Mouse (Mus musculus) limb, embryonic 11.5 days (tissue): ENCODE measurements around the gene Polr3c. TPM values are rescaled to one million over a fixed set of nuclear protein-coding genes. Genes with fewer than 3 reads are reported as not detected.

Experiments used
- ATAC-seq: fragments of 200-750 bp; cut with Nextera tagmentation; 2 replicates; pipeline ENCODE4 v1.8.0; 2017; ENCODE audit warnings: low read depth; ENCODE audit not compliant: insufficient number of reproducible peaks, low FRiP score, low TSS enrichment
- DNase-seq: peaks from one replicate; pipeline ENCODE4 v3.0.0-alpha.2; 2015; ENCODE audit warnings: low spot score
- H3K27ac ChIP-seq: fragments of 300-500 bp; sonication (generic); replicated peaks from 2 replicates; pipeline ENCODE4 v1.5.1; 2014; ENCODE audit warnings: low read depth, mild to moderate bottlenecking, low read length
- H3K27me3 ChIP-seq: fragments of 300-500 bp; sonication (generic); 2 replicates; pipeline ENCODE4 v1.6.1; 2014; ENCODE audit warnings: mild to moderate bottlenecking, low read length, mixed read lengths; ENCODE audit not compliant: control insufficient read depth, insufficient read depth
- H3K36me3 ChIP-seq: fragments of 300-500 bp; sonication (generic); 2 replicates; pipeline ENCODE4 v1.6.1; 2014; ENCODE audit warnings: mild to moderate bottlenecking, low read length, moderate library complexity, mixed read lengths; ENCODE audit not compliant: control insufficient read depth, insufficient read depth
- H3K4me1 ChIP-seq: fragments of 300-500 bp; sonication (generic); 2 replicates; pipeline ENCODE4 v1.6.1; 2014; ENCODE audit warnings: low read length, mixed read lengths; ENCODE audit not compliant: control insufficient read depth, insufficient read depth
- H3K4me2 ChIP-seq: fragments of 300-500 bp; sonication (generic); 2 replicates; pipeline ENCODE4 v1.6.1; 2014; ENCODE audit warnings: low read depth, mild to moderate bottlenecking, moderate library complexity; ENCODE audit not compliant: severe bottlenecking
- H3K4me3 ChIP-seq: fragments of 300-500 bp; sonication (generic); 2 replicates; pipeline ENCODE4 v1.5.1; 2014; ENCODE audit warnings: low read depth, low read length
- H3K9ac ChIP-seq: fragments of 300-500 bp; sonication (generic); 2 replicates; pipeline ENCODE4 v1.6.1; 2014; ENCODE audit warnings: mild to moderate bottlenecking, low read length
- H3K9me3 ChIP-seq: fragments of 300-500 bp; sonication (generic); 2 replicates; pipeline ENCODE4 v1.6.1; 2016; ENCODE audit warnings: low read length; ENCODE audit not compliant: control insufficient read depth
- WGBS: fragments of 180-500 bp; shearing (Covaris S2); extraction: QIAGEN DNeasy Blood & Tissue Kit; methylation state at CpG from one replicate; pipeline ENCODE4 v1.1.7; 2014; 5-methylcytosine and 5-hydroxymethylcytosine counted together
- polyA plus RNA-seq: library from polyadenylated mRNA; unstranded; fragments of >200 nt; fragmentation: Nextera tagmentation; extraction: Ambion mirVana; gene quantifications from 2 replicates; pipeline ENCODE4 v1.2.1, GENCODE M21; 2014

Gene Polr3c
- polyA plus RNA-seq, 1 experiment from 2014 or later = 38.1 TPM

- no peak for ATAC-seq
- no peak overlapping the region for H3K27ac ChIP-seq
- H3K9ac ChIP-seq = no peak overlapping the region
- H3K27me3 ChIP-seq = no peaks in the 10 kb centered on the region
- H3K9me3 ChIP-seq = no peaks in the 10 kb centered on the region
- peaks cover 12% of the 10 kb centered on the region for H3K36me3 ChIP-seq
- no peak overlapping the region for H3K4me2 ChIP-seq
- WGBS = 89% methylated on average over 11 of the region's 11 CpGs
- no peak for DNase-seq
- no peak overlapping the region for H3K4me3 ChIP-seq
- H3K4me1 ChIP-seq = 0 out of 2 replicates have a peak, but pooled peaks cover 2% of the 10 kb centered on the region
These were observed 21.2 kb downstream of the Polr3c start for GRCm38 (mm10) chr3:96706217-96706616.

- DNase-seq = peak; percentile 47
- ATAC-seq = no peak
- 72% methylated on average over 11 of the region's 11 CpGs for WGBS
- H3K27ac ChIP-seq = no peak overlapping the region
- no peak overlapping the region for H3K9ac ChIP-seq
- H3K4me2 ChIP-seq = no peak overlapping the region
- H3K27me3 ChIP-seq = no peaks in the 10 kb centered on the region
- H3K36me3 ChIP-seq = peaks cover 9% of the 10 kb centered on the region
- H3K4me3 ChIP-seq = no peak overlapping the region
- 0 out of 2 replicates have a peak, but pooled peaks cover 2% of the 10 kb centered on the region for H3K4me1 ChIP-seq
- H3K9me3 ChIP-seq = no peaks in the 10 kb centered on the region
These were observed 22.6 kb downstream of the Polr3c start for GRCm38 (mm10) chr3:96704778-96705177.

GRCm38 (mm10) chr3:96701003-96701402, 26.4 kb downstream of the Polr3c start:
- no peaks in the 10 kb centered on the region for H3K27me3 ChIP-seq
- no peak for DNase-seq
- peaks cover 5% of the 10 kb centered on the region; the same call in 1 of the 2 replicates for H3K4me1 ChIP-seq
- H3K4me2 ChIP-seq = no peak overlapping the region
- H3K4me3 ChIP-seq = no peak overlapping the region
- ATAC-seq = no peak
- H3K27ac ChIP-seq = no peak overlapping the region
- H3K9ac ChIP-seq = no peak overlapping the region
- H3K9me3 ChIP-seq = no peaks in the 10 kb centered on the region
- 84% methylated on average over 4 of the region's 4 CpGs for WGBS
- peaks cover 9% of the 10 kb centered on the region for H3K36me3 ChIP-seq

GRCm38 (mm10) chr3:96700376-96700775, 27.1 kb downstream of the Polr3c start:
- no peaks in the 10 kb centered on the region for H3K27me3 ChIP-seq
- DNase-seq = peak; percentile 53
- peaks cover 9% of the 10 kb centered on the region for H3K36me3 ChIP-seq
- no peak for ATAC-seq
- H3K27ac ChIP-seq = no peak overlapping the region
- peaks cover 7% of the 10 kb centered on the region; the same call in 1 of the 2 replicates for H3K4me1 ChIP-seq
- H3K9me3 ChIP-seq = no peaks in the 10 kb centered on the region
- no peak overlapping the region for H3K4me2 ChIP-seq
- no peak overlapping the region for H3K9ac ChIP-seq
- WGBS = 63% methylated on average over 7 of the region's 7 CpGs
- no peak overlapping the region for H3K4me3 ChIP-seq

GRCm38 (mm10) chr3:96698993-96699690, 28.3 kb downstream of the Polr3c start:
- peaks cover 7% of the 10 kb centered on the region; the same call in 1 of the 2 replicates for H3K4me1 ChIP-seq
- 24% methylated on average over 19 of the region's 19 CpGs for WGBS
- H3K36me3 ChIP-seq = peaks cover 4% of the 10 kb centered on the region
- no peak overlapping the region for H3K4me3 ChIP-seq
- no peak for ATAC-seq
- H3K9ac ChIP-seq = peak overlapping the region; percentile 18; the same call in 1 of the 2 replicates
- no peaks in the 10 kb centered on the region for H3K27me3 ChIP-seq
- H3K9me3 ChIP-seq = no peaks in the 10 kb centered on the region
- no peak overlapping the region for H3K27ac ChIP-seq
- no peak for DNase-seq
- no peak overlapping the region for H3K4me2 ChIP-seq

GRCm38 (mm10) chr3:96696766-96697732, 30.4 kb downstream of the Polr3c start:
- no peaks in the 10 kb centered on the region for H3K27me3 ChIP-seq
- DNase-seq = peak; percentile 91
- WGBS = under 1% methylated on average over 82 of the region's 85 CpGs
- peaks cover 9% of the 10 kb centered on the region; the same call in 1 of the 2 replicates for H3K4me1 ChIP-seq
- H3K9ac ChIP-seq = peak overlapping the region; percentile 91
- peak; percentile 91 for ATAC-seq
- H3K36me3 ChIP-seq = no peaks in the 10 kb centered on the region; the same call in 1 of the 2 replicates
- H3K4me2 ChIP-seq = peak overlapping the region; percentile 69
- no peaks in the 10 kb centered on the region for H3K9me3 ChIP-seq
- H3K4me3 ChIP-seq = peak overlapping the region; percentile 82
- H3K27ac ChIP-seq = peak overlapping the region; percentile 94

- H3K4me3 ChIP-seq = peak within 1 kb of the TSS; percentile 82
- H3K27me3 ChIP-seq = no peaks in the 10 kb centered on the region
- H3K9ac ChIP-seq = peak within 1 kb of the TSS; percentile 91
- peak; percentile 69 for ATAC-seq
- H3K4me2 ChIP-seq = peak within 1 kb of the TSS; percentile 69
- peak; percentile 88 for DNase-seq
- under 1% methylated on average over 35 of the region's 35 CpGs for WGBS
- no peaks in the 10 kb centered on the region for H3K9me3 ChIP-seq
- peaks cover 9% of the 10 kb centered on the region; the same call in 1 of the 2 replicates for H3K4me1 ChIP-seq
- H3K36me3 ChIP-seq = no peaks in the 10 kb centered on the region
- peak within 1 kb of the TSS; percentile 94 for H3K27ac ChIP-seq
These were observed 31.1 kb downstream of the Polr3c start, which contains the start of gene Pias3 for GRCm38 (mm10) chr3:96696198-96696765. Pias3 (plus strand) TSS chr3:96696384.

- no peak for ATAC-seq
These were observed 33.8 kb downstream of the Polr3c start for GRCm38 (mm10) chr3:96693579-96693978.

More at GRCm38 (mm10) chr3:96693579-96693978, 33.8 kb downstream of the Polr3c start:
- no peak overlapping the region for H3K27ac ChIP-seq
- H3K36me3 ChIP-seq = no peaks in the 10 kb centered on the region
- no peaks in the 10 kb centered on the region for H3K27me3 ChIP-seq
- no peak overlapping the region for H3K4me3 ChIP-seq
- no peak overlapping the region for H3K9ac ChIP-seq
- H3K4me1 ChIP-seq = 0 out of 2 replicates have a peak, but pooled peaks cover 5% of the 10 kb centered on the region
- 100% methylated on average over 1 of the region's 1 CpGs for WGBS
- H3K4me2 ChIP-seq = no peak overlapping the region
- DNase-seq = no peak
- no peaks in the 10 kb centered on the region for H3K9me3 ChIP-seq
